Mouse (Mus musculus) MEL (cell line): ENCODE data around the gene Trappc13.

Source experiments
- BHLHE40 ChIP-seq: IDR thresholded peaks from 2 replicates; pipeline ENCODE4 v1.6.1; 2012; ENCODE audit warnings: low read depth, mild to moderate bottlenecking, inconsistent platforms, low read length, improper control_type of control experiment, borderline replicate concordance
- CHD2 ChIP-seq: IDR thresholded peaks from 2 replicates; pipeline ENCODE4 v1.6.1; 2011; ENCODE audit warnings: low read length, improper control_type of control experiment
- CTCF ChIP-seq, 3 experiments: IDR thresholded peaks in 2 of 3; conservative IDR thresholded peaks in 1 of 3; 2 replicates each; pipeline ENCODE4 v1.5.1; 2011 to 2012; ENCODE audit warnings: low read length in 3 of 3, low read depth in 2 of 3, mild to moderate bottlenecking in 2 of 3, improper control_type of control experiment in 1 of 3, inconsistent platforms in 1 of 3, mixed read lengths in 1 of 3, moderate library complexity in 1 of 3; ENCODE audit not compliant: control insufficient read depth in 1 of 3, insufficient read depth in 1 of 3, poor library complexity in 1 of 3, severe bottlenecking in 1 of 3
- EP300 ChIP-seq, 2 experiments: IDR thresholded peaks; 2 replicates each; pipeline ENCODE4 v1.6.1; 2011; ENCODE audit warnings: improper control_type of control experiment in 2 of 2, low read length in 2 of 2, low read depth in 1 of 2, mild to moderate bottlenecking in 1 of 2
- MAX ChIP-seq: IDR thresholded peaks from 2 replicates; pipeline ENCODE4 v1.6.1; 2011; ENCODE audit warnings: low read length, improper control_type of control experiment
- MAZ ChIP-seq: IDR thresholded peaks from 2 replicates; pipeline ENCODE4 v1.6.1; 2012; ENCODE audit warnings: low read depth, mild to moderate bottlenecking, inconsistent platforms, low read length, improper control_type of control experiment
- MXI1 ChIP-seq: IDR thresholded peaks from 2 replicates; pipeline ENCODE4 v1.6.1; 2011; ENCODE audit warnings: mild to moderate bottlenecking, low read depth, low read length, improper control_type of control experiment
- POLR2A ChIP-seq, 2 experiments: IDR thresholded peaks; 2 replicates each; pipeline ENCODE4 v1.6.1; 2011 to 2012; ENCODE audit warnings: low read length in 2 of 2, mild to moderate bottlenecking in 2 of 2, control low read depth in 1 of 2, improper control_type of control experiment in 1 of 2, low read depth in 1 of 2, moderate library complexity in 1 of 2; ENCODE audit not compliant: control insufficient read depth in 1 of 2, insufficient read depth in 1 of 2, poor library complexity in 1 of 2
- SIN3A ChIP-seq: IDR thresholded peaks from 2 replicates; pipeline ENCODE4 v1.6.1; 2012; ENCODE audit warnings: low read length, improper control_type of control experiment, inconsistent platforms
- ZC3H11A ChIP-seq: IDR thresholded peaks from 2 replicates; pipeline ENCODE4 v1.6.1; 2012; ENCODE audit warnings: low read depth, mild to moderate bottlenecking, inconsistent platforms, low read length, improper control_type of control experiment

DNA sequence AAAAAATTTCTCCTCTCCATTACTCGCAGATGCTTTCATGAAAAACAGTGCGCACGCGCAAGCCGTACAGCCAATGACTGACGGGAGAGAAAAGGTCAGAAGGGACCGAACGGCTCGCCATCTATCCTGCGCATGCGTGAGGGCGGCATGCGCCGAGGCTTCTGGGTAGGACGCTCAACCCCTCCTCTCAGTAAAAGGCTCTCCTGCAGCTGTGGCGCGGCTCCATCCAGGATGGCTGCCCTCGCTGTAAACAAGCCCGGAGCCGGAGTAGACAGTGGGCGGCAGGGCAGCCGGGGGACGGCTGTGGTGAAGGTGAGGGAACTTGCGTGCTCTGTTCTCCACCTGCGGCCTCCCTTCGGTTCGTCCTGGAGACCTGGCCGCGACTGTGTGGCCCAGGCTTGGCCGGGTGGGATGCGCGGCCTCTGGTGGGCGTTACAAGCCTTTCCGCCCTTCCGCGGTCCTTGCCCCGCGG lies 417 bp upstream of the Trappc13 start, which contains the start of gene Trim23:
- TF ChIP-seq MXI1 (peak; percentile 53; the same call in 1 of the 2 replicates), CHD2 (no peak), CTCF (IDR thresholded peaks at IDR 0.05 in 2 of 3, conservative IDR thresholded peaks at IDR 0.05 in 1 of 3; ENCODE audit: control insufficient read depth in 1 of 3, insufficient read depth in 1 of 3, low read depth in 2 of 3, low read length in 3 of 3, poor library complexity in 1 of 3, severe bottlenecking in 1 of 3) (0 out of 6 replicates have a peak, but pooled peaks of 1 of the 3 experiments have one; percentile 4), EP300 (IDR thresholded peaks at IDR 0.05; ENCODE audit: low read depth in 1 of 2, low read length in 2 of 2) (no peak), MAZ (peak; percentile 79), POLR2A (IDR thresholded peaks at IDR 0.05; ENCODE audit: control insufficient read depth in 1 of 2, insufficient read depth in 1 of 2, low read depth in 1 of 2, low read length in 2 of 2, poor library complexity in 1 of 2) (peak; percentile 83 to 94), SIN3A (no peak; the same call in 1 of the 2 replicates), ZC3H11A (no peak), BHLHE40 (no peak), MAX (peak; percentile 45)
